Mouse (Mus musculus) subcutaneous adipose tissue, adult 2 months (tissue): ENCODE data around the gene Mphosph10. TPM values are rescaled to one million over a fixed set of nuclear protein-coding genes. Genes with fewer than 3 reads are reported as not detected.

Source experiments
- polyA plus RNA-seq: library from polyadenylated mRNA; depleted of rRNA; stranded (reverse); fragments of >200 nt; gene quantifications from 2 replicates; pipeline ENCODE4 v1.2.3, GENCODE M21; 2012; ENCODE audit warnings: low replicate concordance; rRNA removed

The Mphosph10 gene
- 1.0 and 1.8 TPM in 2 replicates for polyA plus RNA-seq

DNA sequence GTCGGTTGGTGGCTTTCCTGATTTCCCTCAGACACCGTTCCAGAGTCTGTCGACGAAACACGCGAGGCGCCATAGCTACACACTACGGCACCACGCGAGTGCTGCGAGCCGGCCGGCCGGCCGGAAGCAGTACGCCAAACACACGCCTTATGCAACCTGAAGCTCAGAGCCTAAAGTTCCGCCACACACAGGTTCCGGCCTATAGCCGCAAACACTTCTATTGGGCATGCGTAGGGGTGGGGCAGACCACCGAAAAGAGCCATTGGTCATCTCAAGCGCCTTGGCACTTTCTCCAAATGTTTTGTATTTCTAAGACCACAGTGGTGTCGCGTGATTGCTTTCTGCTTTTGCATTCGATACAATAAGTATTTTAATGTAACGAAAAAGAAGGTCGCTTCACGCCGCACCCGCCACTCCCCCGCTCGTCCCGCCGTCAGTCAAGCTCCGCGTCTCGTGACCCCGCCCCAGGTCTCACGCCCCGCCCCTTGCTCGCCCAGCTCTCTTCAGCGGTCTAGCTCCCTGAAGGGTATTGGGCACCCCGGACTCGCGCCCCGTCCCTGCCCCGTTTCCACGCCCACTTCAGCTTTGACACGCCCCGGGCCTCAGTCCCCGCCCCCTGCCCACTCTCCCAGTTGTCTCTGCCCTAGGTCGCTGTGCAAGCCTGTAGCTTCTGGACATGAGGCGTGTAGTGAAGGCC is at the start of gene Mphosph10, which contains the start of gene Mcee:
Gene Mphosph10, minus strand, starts transcription at position 147 of the 697 bp plus-strand sequence.
Gene Mcee, plus strand, starts transcription at position 486 of the 697 bp plus-strand sequence.

DNA sequence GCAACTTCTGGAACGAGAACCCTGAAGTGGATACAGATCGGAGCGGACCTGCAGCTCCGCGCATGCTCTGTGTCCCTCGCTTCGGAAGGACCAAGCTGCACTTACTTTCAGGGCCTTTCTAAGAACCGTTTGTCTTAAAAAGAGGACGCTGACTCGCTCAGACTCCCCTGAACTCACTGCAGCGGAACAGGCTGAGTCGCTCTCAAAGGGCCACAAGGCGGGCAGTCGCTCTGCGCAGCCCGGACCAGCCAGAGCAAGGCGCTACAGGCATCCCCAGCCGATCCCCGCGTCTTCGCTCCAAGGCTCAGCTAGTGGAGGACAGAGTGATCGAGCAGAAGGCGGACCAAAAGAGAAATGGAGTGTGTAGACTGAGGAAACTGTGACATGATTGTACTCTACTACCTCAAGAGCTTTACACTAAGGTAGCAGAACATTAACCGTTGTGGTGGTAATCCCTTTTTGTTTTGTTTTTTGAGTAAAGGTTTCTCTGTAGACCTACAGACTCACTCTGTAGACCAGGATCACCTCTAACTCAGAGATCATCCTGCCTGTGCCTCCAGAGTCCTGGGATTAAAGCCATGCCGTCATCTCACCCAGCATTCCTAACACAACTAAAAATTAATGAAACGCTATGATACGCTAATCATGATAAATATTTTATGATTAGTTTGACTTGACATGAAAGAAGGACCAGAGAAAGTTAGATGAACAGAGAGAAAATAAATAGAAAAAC is 18.1 kb downstream of the Mphosph10 start, which contains the start of gene Fan1:
Gene Fan1, minus strand, starts transcription at position 266 of the 733 bp plus-strand sequence.

Other genes with a start within 250 kb of the Mphosph10 start
- gene Trpm1, start 238.4 kb downstream of the Mphosph10 start, polyA plus RNA-seq = 0.14 and 0.84 TPM in 2 replicates
- 11.2 and 11.5 TPM in 2 replicates for gene Mtmr10, start 104.6 kb downstream of the Mphosph10 start, polyA plus RNA-seq
- gene Fan1, start 18.2 kb downstream of the Mphosph10 start, polyA plus RNA-seq = 4.6 and 5.1 TPM in 2 replicates
- gene Mcee, start 339 bp upstream of the Mphosph10 start, polyA plus RNA-seq = 27.0 and 59.4 TPM in 2 replicates
- gene Apba2, start 109.4 kb upstream of the Mphosph10 start, polyA plus RNA-seq = 0.44 and 1.7 TPM in 2 replicates